Mouse (Mus musculus) limb, embryonic 11.5 days (tissue): ENCODE results near the gene Olfr251. TPM values are rescaled to one million over a fixed set of nuclear protein-coding genes. Genes with fewer than 3 reads are reported as not detected.

Experiments used
- ATAC-seq: fragments of 200-750 bp; cut with Nextera tagmentation; 2 replicates; pipeline ENCODE4 v1.8.0; 2017; ENCODE audit warnings: low read depth; ENCODE audit not compliant: insufficient number of reproducible peaks, low FRiP score, low TSS enrichment
- DNase-seq: peaks from one replicate; pipeline ENCODE4 v3.0.0-alpha.2; 2015; ENCODE audit warnings: low spot score
- H3K27ac ChIP-seq: fragments of 300-500 bp; sonication (generic); replicated peaks from 2 replicates; pipeline ENCODE4 v1.5.1; 2014; ENCODE audit warnings: low read depth, mild to moderate bottlenecking, low read length
- H3K27me3 ChIP-seq: fragments of 300-500 bp; sonication (generic); 2 replicates; pipeline ENCODE4 v1.6.1; 2014; ENCODE audit warnings: mild to moderate bottlenecking, low read length, mixed read lengths; ENCODE audit not compliant: control insufficient read depth, insufficient read depth
- H3K36me3 ChIP-seq: fragments of 300-500 bp; sonication (generic); 2 replicates; pipeline ENCODE4 v1.6.1; 2014; ENCODE audit warnings: mild to moderate bottlenecking, low read length, moderate library complexity, mixed read lengths; ENCODE audit not compliant: control insufficient read depth, insufficient read depth
- H3K4me1 ChIP-seq: fragments of 300-500 bp; sonication (generic); 2 replicates; pipeline ENCODE4 v1.6.1; 2014; ENCODE audit warnings: low read length, mixed read lengths; ENCODE audit not compliant: control insufficient read depth, insufficient read depth
- H3K4me2 ChIP-seq: fragments of 300-500 bp; sonication (generic); 2 replicates; pipeline ENCODE4 v1.6.1; 2014; ENCODE audit warnings: low read depth, mild to moderate bottlenecking, moderate library complexity; ENCODE audit not compliant: severe bottlenecking
- H3K4me3 ChIP-seq: fragments of 300-500 bp; sonication (generic); 2 replicates; pipeline ENCODE4 v1.5.1; 2014; ENCODE audit warnings: low read depth, low read length
- H3K9ac ChIP-seq: fragments of 300-500 bp; sonication (generic); 2 replicates; pipeline ENCODE4 v1.6.1; 2014; ENCODE audit warnings: mild to moderate bottlenecking, low read length
- H3K9me3 ChIP-seq: fragments of 300-500 bp; sonication (generic); 2 replicates; pipeline ENCODE4 v1.6.1; 2016; ENCODE audit warnings: low read length; ENCODE audit not compliant: control insufficient read depth
- WGBS: fragments of 180-500 bp; shearing (Covaris S2); extraction: QIAGEN DNeasy Blood & Tissue Kit; methylation state at CpG from one replicate; pipeline ENCODE4 v1.1.7; 2014; 5-methylcytosine and 5-hydroxymethylcytosine counted together
- polyA plus RNA-seq: library from polyadenylated mRNA; unstranded; fragments of >200 nt; fragmentation: Nextera tagmentation; extraction: Ambion mirVana; gene quantifications from 2 replicates; pipeline ENCODE4 v1.2.1, GENCODE M21; 2014

Gene Olfr251
- polyA plus RNA-seq, 1 experiment from 2014 or later: not detected

GRCm38 (mm10) chr9:38429155-38429554 lies 52.3 kb downstream of the Olfr251 start, which contains the start of gene Olfr901:
Gene Olfr901, plus strand, starts transcription at chr9:38429455.
- H3K4me2 ChIP-seq: no peak within 1 kb of the TSS
- no peaks in the 10 kb centered on the region for H3K36me3 ChIP-seq
- DNase-seq (no peak), ATAC-seq (no peak)
- H3K9me3 ChIP-seq: no peaks in the 10 kb centered on the region
- no peak within 1 kb of the TSS for H3K27ac ChIP-seq
- no peaks in the 10 kb centered on the region for H3K27me3 ChIP-seq
- H3K4me1 ChIP-seq: no peaks in the 10 kb centered on the region
- no peak within 1 kb of the TSS for H3K4me3 ChIP-seq
- 90% methylated on average over 1 of the region's 1 CpGs for WGBS
- H3K9ac ChIP-seq: no peak within 1 kb of the TSS

Other genes with a start within 250 kb of the Olfr251 start
- not detected in 2 replicates for gene Olfr890, start 234.6 kb upstream of the Olfr251 start, polyA plus RNA-seq
- gene Olfr891, start 196.3 kb upstream of the Olfr251 start, polyA plus RNA-seq: not detected in 2 replicates
- gene Olfr893, start 168.7 kb upstream of the Olfr251 start, polyA plus RNA-seq: not detected in 2 replicates
- not detected in 2 replicates for gene Olfr894, start 159.0 kb upstream of the Olfr251 start, polyA plus RNA-seq
- not detected in 2 replicates for gene Olfr143, start 124.3 kb upstream of the Olfr251 start, polyA plus RNA-seq
- gene Olfr895, start 109.2 kb upstream of the Olfr251 start, polyA plus RNA-seq: not detected in 2 replicates
- not detected in 2 replicates for gene Olfr896-ps1, start 86.0 kb upstream of the Olfr251 start, polyA plus RNA-seq
- gene Olfr25, start 48.0 kb upstream of the Olfr251 start, polyA plus RNA-seq: not detected in 2 replicates
- not detected in 2 replicates for gene Olfr898, start 28.7 kb upstream of the Olfr251 start, polyA plus RNA-seq
- not detected in 2 replicates for gene Olfr250, start 10.2 kb upstream of the Olfr251 start, polyA plus RNA-seq
- not detected in 2 replicates for gene Olfr147, start 24.6 kb downstream of the Olfr251 start, polyA plus RNA-seq
- gene Olfr901, start 52.4 kb downstream of the Olfr251 start, polyA plus RNA-seq: not detected in 2 replicates
- not detected in 2 replicates for gene Olfr902, start 70.6 kb downstream of the Olfr251 start, polyA plus RNA-seq
- not detected in 2 replicates for gene Olfr904, start 86.1 kb downstream of the Olfr251 start, polyA plus RNA-seq
- gene Olfr905, start 94.0 kb downstream of the Olfr251 start, polyA plus RNA-seq: not detected in 2 replicates
- gene Olfr906, start 110.0 kb downstream of the Olfr251 start, polyA plus RNA-seq: not detected in 2 replicates
- gene Olfr907, start 118.7 kb downstream of the Olfr251 start, polyA plus RNA-seq: not detected in 2 replicates
- not detected in 2 replicates for gene Olfr911-ps1, start 144.5 kb downstream of the Olfr251 start, polyA plus RNA-seq
- gene Olfr910, start 160.8 kb downstream of the Olfr251 start, polyA plus RNA-seq: not detected in 2 replicates
- gene Olfr912, start 203.1 kb downstream of the Olfr251 start, polyA plus RNA-seq: not detected in 2 replicates
- not detected in 2 replicates for gene Olfr913, start 215.7 kb downstream of the Olfr251 start, polyA plus RNA-seq
- not detected in 2 replicates for gene Olfr914, start 228.0 kb downstream of the Olfr251 start, polyA plus RNA-seq